Mouse (Mus musculus) ES-E14 (cell line): ENCODE measurements around the gene Tapt1.

Experiments
- MAFK ChIP-seq: IDR thresholded peaks from 2 replicates; pipeline ENCODE4 v1.6.1; 2014; ENCODE audit warnings: mild to moderate bottlenecking, low read depth, low read length, inconsistent platforms; ENCODE audit not compliant: insufficient read depth
- ZC3H11A ChIP-seq: IDR thresholded peaks from 2 replicates; pipeline ENCODE4 v1.6.1; 2012; ENCODE audit warnings: low read depth, mild to moderate bottlenecking, inconsistent platforms, low read length, borderline replicate concordance
- ZNF384 ChIP-seq: IDR thresholded peaks from 2 replicates; pipeline ENCODE4 v1.6.1; 2012; ENCODE audit warnings: low read depth, low read length, inconsistent platforms

DNA sequence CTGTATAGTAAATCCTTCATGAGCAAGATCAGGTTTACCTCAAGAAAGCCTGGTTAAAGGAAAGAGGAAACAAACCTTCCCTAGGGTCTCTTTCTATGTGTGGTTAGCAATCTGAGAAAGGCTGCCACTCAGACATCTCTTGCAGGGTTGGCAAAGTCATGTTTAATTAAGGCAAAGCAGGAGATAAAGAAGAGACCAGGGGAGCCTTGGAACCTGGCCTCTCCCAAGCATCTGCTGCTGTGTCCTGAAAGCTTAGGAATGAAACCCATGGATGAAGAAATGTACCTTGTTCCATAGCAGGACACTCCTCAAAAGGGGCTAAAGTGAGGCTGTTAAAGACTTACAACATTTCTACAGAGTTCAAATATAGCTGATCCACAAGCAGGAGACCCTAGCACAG, 11.3 kb downstream of the Tapt1 start:
- TF ChIP-seq ZNF384 (no peak), ZC3H11A (no peak), MAFK (no peak)
